Mouse (Mus musculus) granulocyte monocyte progenitor cell, adult 5-6 weeks (primary cell): ENCODE measurements at regions not wholly inside any gene's neighbourhood (a gene's known extent, or its start where the extent isn't known, plus 50 kb on each side); places are given as distances from the start of the nearest gene placed in this dataset.
"Not testable (repeated sequence)": the region's sequence is repeated elsewhere in the genome, so short reads cannot be mapped to it uniquely, and the experiment has no call there.

Source experiments
- ATAC-seq: replicated peaks from 2 replicates; pipeline ENCODE4 v1.8.0; 2016; ENCODE audit warnings: mild to moderate bottlenecking, moderate TSS enrichment, inconsistent platforms; ENCODE audit not compliant: poor library complexity, severe bottlenecking

GRCm38 (mm10) chr3:68793923-68794322 lies 75.5 kb upstream of the 1110032F04Rik start:
- ATAC-seq = peak; percentile 28

DNA sequence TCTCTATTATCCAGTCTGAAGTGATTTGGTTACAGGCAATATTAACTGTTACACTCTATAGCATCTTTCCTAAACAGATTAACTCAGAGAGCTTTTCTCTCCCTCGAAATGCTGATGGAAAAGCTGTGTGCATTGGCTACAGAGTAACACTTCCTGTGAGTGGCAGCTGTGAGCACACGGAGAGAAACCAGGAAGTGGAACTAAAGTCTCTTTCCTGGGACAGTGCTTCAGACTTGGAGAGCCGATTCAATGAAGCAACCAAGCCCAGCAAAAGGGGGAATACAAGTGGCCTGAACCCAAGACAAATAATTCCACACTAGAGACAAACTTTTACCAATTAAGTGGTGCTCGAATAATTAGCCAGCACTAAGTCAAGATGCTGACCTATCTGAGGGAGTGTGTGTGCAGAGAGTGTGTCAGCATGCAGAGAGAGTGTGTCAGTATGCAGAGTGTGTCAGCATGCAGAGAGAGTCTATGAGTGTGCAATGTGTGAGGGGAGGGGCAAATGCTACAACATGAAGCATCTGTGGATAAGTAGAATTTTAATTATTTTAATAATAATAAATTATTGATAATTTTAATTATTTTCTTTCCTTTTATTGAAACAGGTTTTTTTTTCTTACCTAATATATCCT lies 74.9 kb upstream of the 1110032F04Rik start:
- peak; percentile 90 for ATAC-seq

DNA sequence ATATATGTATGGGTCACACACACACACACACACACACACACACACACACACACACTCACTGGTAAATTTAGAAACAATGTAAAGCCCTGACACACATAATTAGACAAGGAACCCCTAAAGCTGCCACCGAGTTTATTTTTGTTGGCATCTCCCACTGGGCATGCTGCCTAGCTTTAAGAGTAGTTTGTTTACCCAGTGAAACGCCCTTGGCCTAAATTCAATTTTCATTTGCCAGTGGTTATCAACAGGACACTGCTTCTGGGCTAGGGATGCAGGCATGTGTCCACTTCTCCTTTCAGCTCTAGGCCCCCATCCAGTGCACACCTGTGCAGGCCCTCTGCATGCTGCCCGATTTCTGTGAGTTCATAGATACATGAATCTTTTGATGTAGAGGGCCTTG lies 73.7 kb upstream of the 1110032F04Rik start:
- no peak for ATAC-seq

GRCm38 (mm10) chr3:68798408-68798807 lies 71.0 kb upstream of the 1110032F04Rik start:
- ATAC-seq = not testable (repeated sequence)

DNA sequence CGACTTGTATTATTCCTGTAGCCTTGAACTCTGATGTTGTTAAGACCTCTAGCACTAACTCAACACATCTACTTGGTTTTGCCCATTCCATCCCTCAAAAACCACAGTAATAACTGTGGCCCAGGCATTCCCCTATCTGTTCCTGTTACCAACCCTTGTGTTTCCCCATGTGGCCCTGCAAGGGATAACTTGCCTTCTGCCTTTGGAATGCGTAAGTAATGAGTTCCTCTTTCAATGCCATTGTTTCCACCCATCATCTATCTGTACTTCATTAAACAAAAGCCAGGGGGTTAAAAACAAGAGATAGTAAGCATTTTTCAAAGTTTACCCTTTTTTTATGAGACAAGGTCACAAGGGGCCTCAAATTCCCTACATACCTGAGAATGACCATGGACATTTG lies 60.5 kb upstream of the 1110032F04Rik start:
- ATAC-seq = peak; percentile 91

DNA sequence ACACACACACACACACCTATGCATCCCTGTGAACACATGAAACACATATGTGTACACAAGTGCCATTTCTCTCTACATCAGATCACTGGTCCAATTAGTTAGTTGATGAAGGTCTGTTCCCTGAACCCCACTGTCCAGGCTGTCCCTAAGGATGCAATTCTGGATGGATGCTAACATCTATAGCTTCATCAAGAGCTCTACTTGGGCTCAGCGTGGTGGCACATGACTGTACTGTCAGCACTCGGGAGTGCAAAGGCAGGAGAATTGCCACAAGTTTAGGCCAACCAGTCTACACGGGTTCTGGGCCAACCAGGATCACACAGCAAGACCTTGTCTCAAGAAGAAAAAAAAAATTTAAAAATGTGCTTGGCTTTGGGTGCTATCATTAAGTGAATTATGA lies 55.9 kb upstream of the 1110032F04Rik start:
- no peak for ATAC-seq

GRCm38 (mm10) chr3:68814011-68814690 lies 55.2 kb upstream of the 1110032F04Rik start:
- no peak for ATAC-seq

DNA sequence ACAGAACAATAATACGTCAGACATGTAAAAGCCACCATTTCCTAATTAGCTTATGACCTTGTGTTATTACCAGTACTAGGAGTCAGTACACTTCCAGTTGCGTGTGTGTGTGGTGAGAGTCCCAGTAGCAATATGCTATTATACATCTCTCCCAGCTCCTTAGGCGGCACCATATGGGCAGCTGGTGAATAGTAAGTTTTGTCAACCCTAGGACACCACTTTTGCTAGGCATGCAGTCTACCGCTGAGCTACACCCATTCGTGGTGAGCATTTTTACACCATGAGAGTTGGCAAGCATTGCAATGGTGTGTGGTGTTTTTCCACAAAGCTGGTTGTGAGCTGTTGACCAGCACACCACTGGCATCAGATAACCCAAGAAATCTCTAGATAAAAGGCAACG lies 53.8 kb upstream of the 1110032F04Rik start:
- ATAC-seq = no peak

- no peak for ATAC-seq
Observed at GRCm38 (mm10) chr3:68817321-68817720, 52.1 kb upstream of the 1110032F04Rik start.
